Mouse (Mus musculus) forebrain, embryonic 15.5 days (tissue): ENCODE data around the gene Ptk7. TPM values are rescaled to one million over a fixed set of nuclear protein-coding genes. Genes with fewer than 3 reads are reported as not detected.

Experiments
- ATAC-seq: fragments of 200-750 bp; cut with Nextera tagmentation; replicated peaks from 2 replicates; pipeline ENCODE4 v1.8.0; 2017; ENCODE audit warnings: mild to moderate bottlenecking, moderate TSS enrichment, moderate library complexity
- H3K27ac ChIP-seq: fragments of 300-500 bp; sonication (generic); replicated peaks from 2 replicates; pipeline ENCODE4 v1.5.1; 2015; ENCODE audit warnings: mild to moderate bottlenecking, inconsistent platforms
- H3K27me3 ChIP-seq: fragments of 300-500 bp; sonication (generic); 2 replicates; pipeline ENCODE4 v1.6.1; 2015; ENCODE audit warnings: inconsistent platforms
- H3K36me3 ChIP-seq: fragments of 300-500 bp; sonication (generic); 2 replicates; pipeline ENCODE4 v1.6.1; 2015; ENCODE audit warnings: mild to moderate bottlenecking, inconsistent platforms
- H3K4me1 ChIP-seq: fragments of 300-500 bp; sonication (generic); 2 replicates; pipeline ENCODE4 v1.6.1; 2015; ENCODE audit warnings: inconsistent platforms
- H3K4me2 ChIP-seq: fragments of 300-500 bp; sonication (generic); replicated peaks from 2 replicates; pipeline ENCODE4 v1.6.1; 2015; ENCODE audit warnings: mild to moderate bottlenecking, inconsistent platforms
- H3K4me3 ChIP-seq: fragments of 300-500 bp; sonication (generic); 2 replicates; pipeline ENCODE4 v1.5.1; 2015; ENCODE audit warnings: mild to moderate bottlenecking, inconsistent platforms
- H3K9ac ChIP-seq: fragments of 300-500 bp; sonication (generic); replicated peaks from 2 replicates; pipeline ENCODE4 v1.6.1; 2015; ENCODE audit warnings: mild to moderate bottlenecking, inconsistent platforms
- H3K9me3 ChIP-seq: fragments of 300-500 bp; sonication (generic); 2 replicates; pipeline ENCODE4 v1.6.1; 2016; ENCODE audit warnings: inconsistent platforms
- whole genome bisulfite sequencing: fragments of 180-500 bp; shearing (Covaris S2); methylation state at CpG from one replicate; pipeline ENCODE4 v1.1.7; 2015; ENCODE audit warnings: mixed read lengths; 5-methylcytosine and 5-hydroxymethylcytosine counted together
- polyA plus RNA-seq: library from polyadenylated mRNA; unstranded; fragments of >200 nt; fragmentation: Nextera tagmentation; extraction: Ambion mirVana; gene quantifications from 2 replicates; pipeline ENCODE4 v1.2.1, GENCODE M21; 2015

The Ptk7 gene
- polyA plus RNA-seq, 1 experiment from 2014 or later = 33.0 TPM

GRCm38 (mm10) chr17:46651755-46652547, 22.6 kb upstream of the Ptk7 start:
- WGBS = 74% methylated on average over 20 of the region's 20 CpGs
- Histone ChIP-seq H3K4me3 (peak overlapping the region; percentile 73), H3K27me3 (no peaks in the 10 kb centered on the region), H3K4me2 (peak overlapping the region; percentile 87), H3K4me1 (peaks cover 36% of the 10 kb centered on the region), H3K36me3 (peaks cover 32% of the 10 kb centered on the region; the same call in 1 of the 2 replicates), H3K9ac (peak overlapping the region; percentile 92), H3K27ac (no peak overlapping the region), H3K9me3 (no peaks in the 10 kb centered on the region)
- no peak for ATAC-seq

- H3K9me3 ChIP-seq = no peaks in the 10 kb centered on the region
- H3K4me3 ChIP-seq = peak overlapping the region; percentile 73
- peaks cover 25% of the 10 kb centered on the region; the same call in 1 of the 2 replicates for H3K36me3 ChIP-seq
- no peak overlapping the region for H3K27ac ChIP-seq
- H3K27me3 ChIP-seq = no peaks in the 10 kb centered on the region
- 79% methylated on average over 17 of the region's 17 CpGs for WGBS
- H3K4me1 ChIP-seq = peaks cover 42% of the 10 kb centered on the region
- peak overlapping the region; percentile 87 for H3K4me2 ChIP-seq
- H3K9ac ChIP-seq = peak overlapping the region; percentile 92
- no peak for ATAC-seq
Measured at GRCm38 (mm10) chr17:46651292-46651691, 22.0 kb upstream of the Ptk7 start.

- Histone ChIP-seq H3K4me2 (peak within 1 kb of the TSS; percentile 87), H3K9ac (peak within 1 kb of the TSS; percentile 92), H3K27me3 (no peaks in the 10 kb centered on the region), H3K4me3 (peak within 1 kb of the TSS; percentile 73), H3K9me3 (no peaks in the 10 kb centered on the region), H3K36me3 (peaks cover 19% of the 10 kb centered on the region; the same call in 1 of the 2 replicates), H3K4me1 (peaks cover 43% of the 10 kb centered on the region), H3K27ac (peak within 1 kb of the TSS; percentile 92)
- peak; percentile 95 for ATAC-seq
- under 1% methylated on average over 58 of the region's 58 CpGs for WGBS
Measured at GRCm38 (mm10) chr17:46650232-46651031, 21.1 kb upstream of the Ptk7 start, which contains the start of gene Cul7. Gene Cul7 (plus strand): TSS chr17:46650337.

GRCm38 (mm10) chr17:46649811-46650210, 20.5 kb upstream of the Ptk7 start:
- no peaks in the 10 kb centered on the region for H3K27me3 ChIP-seq
- 39% methylated on average over 15 of the region's 15 CpGs for WGBS
- no peak for ATAC-seq

DNA sequence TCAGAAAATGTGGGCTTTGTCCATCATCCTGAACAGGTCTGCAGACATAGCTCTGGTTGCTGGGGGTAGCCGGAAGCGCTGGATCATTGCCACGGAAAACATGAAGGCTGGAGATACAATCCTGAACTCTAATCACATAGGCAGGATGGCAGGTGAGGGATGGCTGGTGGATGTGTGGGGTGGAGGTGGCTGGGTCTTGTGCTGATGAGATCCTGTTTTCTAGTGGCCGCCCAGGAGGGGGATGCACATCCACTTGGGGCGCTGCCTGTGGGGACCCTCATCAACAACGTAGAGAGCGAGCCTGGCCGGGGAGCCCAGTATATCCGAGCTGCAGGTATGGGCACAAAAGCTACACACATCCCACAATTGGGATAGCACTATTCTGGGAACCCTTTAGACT, 19.1 kb upstream of the Ptk7 start:
- H3K9ac ChIP-seq = no peak overlapping the region
- no peak overlapping the region for H3K4me3 ChIP-seq
- H3K9me3 ChIP-seq = no peaks in the 10 kb centered on the region
- H3K4me1 ChIP-seq = peaks cover 61% of the 10 kb centered on the region
- ATAC-seq = no peak
- 91% methylated on average over 9 of the region's 9 CpGs for WGBS
- H3K27ac ChIP-seq = no peak overlapping the region
- no peak overlapping the region for H3K4me2 ChIP-seq
- peaks cover 2% of the 10 kb centered on the region; the same call in 1 of the 2 replicates for H3K36me3 ChIP-seq
- H3K27me3 ChIP-seq = no peaks in the 10 kb centered on the region

More at GRCm38 (mm10) chr17:46649811-46650210, 20.5 kb upstream of the Ptk7 start:
- H3K4me1 ChIP-seq = peaks cover 49% of the 10 kb centered on the region
- peaks cover 16% of the 10 kb centered on the region; the same call in 1 of the 2 replicates for H3K36me3 ChIP-seq
- H3K9me3 ChIP-seq = no peaks in the 10 kb centered on the region
- peak overlapping the region; percentile 92 for H3K9ac ChIP-seq
- peak overlapping the region; percentile 87 for H3K4me2 ChIP-seq
- peak overlapping the region; percentile 92 for H3K27ac ChIP-seq
- H3K4me3 ChIP-seq = peak overlapping the region; percentile 73

GRCm38 (mm10) chr17:46647279-46647678, 18.0 kb upstream of the Ptk7 start:
- H3K4me3 ChIP-seq = no peak overlapping the region
- H3K27ac ChIP-seq = no peak overlapping the region
- no peaks in the 10 kb centered on the region for H3K9me3 ChIP-seq
- ATAC-seq = no peak
- H3K27me3 ChIP-seq = no peaks in the 10 kb centered on the region
- peaks cover 5% of the 10 kb centered on the region for H3K36me3 ChIP-seq
- H3K9ac ChIP-seq = peak overlapping the region; percentile 86; the same call in 1 of the 2 replicates
- 93% methylated on average over 7 of the region's 7 CpGs for WGBS
- H3K4me1 ChIP-seq = peaks cover 56% of the 10 kb centered on the region
- H3K4me2 ChIP-seq = no peak overlapping the region

DNA sequence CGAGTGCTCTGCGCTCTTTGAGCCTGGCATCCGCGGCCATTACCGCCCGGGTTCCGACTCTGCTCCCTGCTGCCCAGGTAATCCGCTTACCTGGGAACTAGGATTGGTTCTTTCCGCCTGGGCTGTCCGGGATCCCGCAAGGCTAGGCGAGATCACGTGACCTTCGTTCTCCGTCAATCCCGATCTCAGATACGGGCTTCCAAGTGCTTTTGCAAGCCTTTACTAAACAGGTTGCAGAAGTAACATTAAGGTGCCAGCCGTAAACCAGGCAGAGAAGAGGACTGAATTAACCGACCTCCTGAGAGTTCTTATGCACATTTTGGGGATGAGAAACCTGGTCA, 17.0 kb upstream of the Ptk7 start:
- Histone ChIP-seq H3K27me3 (no peaks in the 10 kb centered on the region), H3K9me3 (no peaks in the 10 kb centered on the region), H3K9ac (peak overlapping the region; percentile 86), H3K4me3 (peak overlapping the region; percentile 99), H3K27ac (peak overlapping the region; percentile 95), H3K36me3 (peaks cover 13% of the 10 kb centered on the region), H3K4me1 (peaks cover 46% of the 10 kb centered on the region), H3K4me2 (peak overlapping the region; percentile 94)
- under 1% methylated on average over 19 of the region's 19 CpGs for WGBS
- ATAC-seq = no peak

GRCm38 (mm10) chr17:46645561-46646321, 16.4 kb upstream of the Ptk7 start, which contains the start of the genes Klc4 and Mrpl2:
Gene Klc4 (minus strand): TSS chr17:46646022.
Gene Mrpl2 (plus strand): TSS chr17:46646229.
- peaks cover 40% of the 10 kb centered on the region for H3K4me1 ChIP-seq
- peak; percentile 75 for ATAC-seq
- peak within 1 kb of the TSS; percentile 95 for H3K27ac ChIP-seq
- H3K4me3 ChIP-seq = peak within 1 kb of the TSS; percentile 99
- no peaks in the 10 kb centered on the region for H3K9me3 ChIP-seq
- under 1% methylated on average over 53 of the region's 53 CpGs for WGBS
- peaks cover 18% of the 10 kb centered on the region for H3K36me3 ChIP-seq
- H3K27me3 ChIP-seq = no peaks in the 10 kb centered on the region
- peak within 1 kb of the TSS; percentile 87 for H3K9ac ChIP-seq
- peak within 1 kb of the TSS; percentile 94 for H3K4me2 ChIP-seq

DNA sequence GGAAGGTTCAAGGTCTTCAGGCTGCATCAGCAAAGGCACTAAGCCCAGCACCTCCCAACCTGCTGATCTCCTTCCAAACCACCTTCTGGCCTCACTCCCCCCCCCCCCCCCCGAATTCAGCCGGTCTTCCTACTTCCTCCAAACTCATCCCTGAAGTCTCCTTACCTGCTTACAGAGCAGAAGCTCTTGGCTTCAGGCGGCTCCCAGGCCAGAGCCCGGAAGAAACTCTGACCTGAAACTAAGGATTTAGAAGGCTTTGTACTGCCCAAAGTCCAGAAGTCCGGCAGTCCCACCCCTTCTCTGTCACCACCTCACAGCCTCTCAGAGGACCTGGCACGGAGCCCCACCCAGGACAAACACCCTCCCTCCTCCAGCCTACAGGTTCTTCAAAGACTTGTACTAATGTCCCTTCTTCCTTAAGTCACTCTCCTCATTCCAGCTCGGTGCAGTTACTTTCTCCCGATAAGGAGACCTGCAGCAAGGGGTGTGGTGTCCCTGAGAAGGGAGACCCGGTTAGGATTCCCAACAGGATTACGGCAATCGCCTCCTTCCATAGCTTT, 15.7 kb upstream of the Ptk7 start:
- no peaks in the 10 kb centered on the region for H3K27me3 ChIP-seq
- peak overlapping the region; percentile 92 for H3K4me2 ChIP-seq
- peak overlapping the region; percentile 87 for H3K9ac ChIP-seq
- peaks cover 25% of the 10 kb centered on the region for H3K36me3 ChIP-seq
- peak overlapping the region; percentile 99 for H3K4me3 ChIP-seq
- H3K27ac ChIP-seq = peak overlapping the region; percentile 38
- 4% methylated on average over 11 of the region's 11 CpGs for WGBS
- ATAC-seq = no peak
- no peaks in the 10 kb centered on the region for H3K9me3 ChIP-seq
- peaks cover 38% of the 10 kb centered on the region for H3K4me1 ChIP-seq

GRCm38 (mm10) chr17:46644152-46644805, 15.0 kb upstream of the Ptk7 start:
- no peak overlapping the region for H3K27ac ChIP-seq
- no peaks in the 10 kb centered on the region for H3K9me3 ChIP-seq
- peak overlapping the region; percentile 13; the same call in 1 of the 2 replicates for H3K9ac ChIP-seq
- H3K4me2 ChIP-seq = peak overlapping the region; percentile 92
- no peaks in the 10 kb centered on the region for H3K27me3 ChIP-seq
- H3K4me1 ChIP-seq = peaks cover 31% of the 10 kb centered on the region
- 88% methylated on average over 12 of the region's 12 CpGs for WGBS
- ATAC-seq = no peak
- peaks cover 33% of the 10 kb centered on the region for H3K36me3 ChIP-seq
- peak overlapping the region; percentile 99 for H3K4me3 ChIP-seq

- Histone ChIP-seq H3K9ac (no peak overlapping the region), H3K4me1 (peaks cover 33% of the 10 kb centered on the region), H3K36me3 (peaks cover 39% of the 10 kb centered on the region), H3K9me3 (no peaks in the 10 kb centered on the region), H3K27me3 (no peaks in the 10 kb centered on the region), H3K27ac (no peak overlapping the region), H3K4me2 (no peak overlapping the region), H3K4me3 (no peak overlapping the region)
- WGBS = 91% methylated on average over 17 of the region's 17 CpGs
- ATAC-seq = no peak
Measured at GRCm38 (mm10) chr17:46642060-46642459, 12.8 kb upstream of the Ptk7 start.
